Mouse (Mus musculus): ENCODE data around the gene Lyzl6. TPM values are rescaled to one million over a fixed set of nuclear protein-coding genes. Genes with fewer than 3 reads are reported as not detected.

Lyzl6 gene
- total RNA-seq, 2 experiments from 2014 or later, result not detected

GRCm38 (mm10) chr11:103634806-103635205 is 3.9 kb downstream of the Lyzl6 start:
- DNase-seq (ENCODE audit: low spot score in 2 of 2), result no peak
- no peak overlapping the region for H3K4me3 ChIP-seq
- H3K27ac ChIP-seq, result no peak overlapping the region
- no peak for TF ChIP-seq CTCF (conservative IDR thresholded peaks at IDR 0.05)

GRCm38 (mm10) chr11:103627453-103627852 is 11.2 kb downstream of the Lyzl6 start:
- TF ChIP-seq CTCF (conservative IDR thresholded peaks at IDR 0.05), result no peak
- Histone ChIP-seq H3K27ac (no peak overlapping the region), H3K4me3 (no peak overlapping the region)
- no peak for DNase-seq (ENCODE audit: low spot score in 2 of 2)

- H3K4me3 ChIP-seq, result no peak within 1 kb of the TSS
- no peak for TF ChIP-seq CTCF (conservative IDR thresholded peaks at IDR 0.05)
- H3K27ac ChIP-seq, result no peak within 1 kb of the TSS
- DNase-seq (ENCODE audit: low spot score in 2 of 2), result no peak
These were observed 17.6 kb downstream of the Lyzl6 start, which contains the start of gene Gm884 for GRCm38 (mm10) chr11:103621040-103621439. Gene Gm884, minus strand, starts transcription at chr11:103621140.

GRCm38 (mm10) chr11:103610772-103611171 is 27.9 kb downstream of the Lyzl6 start:
- no peak overlapping the region for H3K27ac ChIP-seq
- no peak for TF ChIP-seq CTCF (conservative IDR thresholded peaks at IDR 0.05)
- DNase-seq (ENCODE audit: low spot score in 2 of 2), result no peak
- no peak overlapping the region for H3K4me3 ChIP-seq

GRCm38 (mm10) chr11:103606611-103607010 is 32.1 kb downstream of the Lyzl6 start:
- no peak for TF ChIP-seq CTCF (conservative IDR thresholded peaks at IDR 0.05)
- no peak overlapping the region for H3K27ac ChIP-seq
- no peak for DNase-seq (ENCODE audit: low spot score in 2 of 2)
- H3K4me3 ChIP-seq, result no peak overlapping the region

Other genes starting within 250 kb of the Lyzl6 start
- 10 to 100 TPM; 18.3 to 20.3 TPM for gene Plekhm1, start 226.2 kb downstream of the Lyzl6 start, total RNA-seq (2021)
- not detected for gene Lrrc37a, start 134.3 kb downstream of the Lyzl6 start, total RNA-seq (2021)
- not detected for gene Gm884, start 17.8 kb downstream of the Lyzl6 start, total RNA-seq (2021)
- 100 to 1,000 TPM; 102 to 117 TPM for gene Rprml, start 10.7 kb upstream of the Lyzl6 start, total RNA-seq (2021)
- gene Gosr2, start 59.0 kb upstream of the Lyzl6 start, total RNA-seq (2021), result 10 to 100 TPM; 62.5 to 66.1 TPM
- gene Wnt9b, start 110.9 kb upstream of the Lyzl6 start, total RNA-seq (2021), result under 1 TPM; 0.34 to 0.36 TPM
- 1 to 10 TPM; 1.4 to 1.5 TPM for gene Wnt3, start 135.3 kb upstream of the Lyzl6 start, total RNA-seq (2021)

Data from layer of hippocampus, adult 2 months (tissue).